Mouse (Mus musculus): ENCODE data around the gene Pdzrn4. TPM values are rescaled to one million over a fixed set of nuclear protein-coding genes. Genes with fewer than 3 reads are reported as not detected.

Gene Pdzrn4
- total RNA-seq, 2 experiments from 2014 or later, result not detected

DNA sequence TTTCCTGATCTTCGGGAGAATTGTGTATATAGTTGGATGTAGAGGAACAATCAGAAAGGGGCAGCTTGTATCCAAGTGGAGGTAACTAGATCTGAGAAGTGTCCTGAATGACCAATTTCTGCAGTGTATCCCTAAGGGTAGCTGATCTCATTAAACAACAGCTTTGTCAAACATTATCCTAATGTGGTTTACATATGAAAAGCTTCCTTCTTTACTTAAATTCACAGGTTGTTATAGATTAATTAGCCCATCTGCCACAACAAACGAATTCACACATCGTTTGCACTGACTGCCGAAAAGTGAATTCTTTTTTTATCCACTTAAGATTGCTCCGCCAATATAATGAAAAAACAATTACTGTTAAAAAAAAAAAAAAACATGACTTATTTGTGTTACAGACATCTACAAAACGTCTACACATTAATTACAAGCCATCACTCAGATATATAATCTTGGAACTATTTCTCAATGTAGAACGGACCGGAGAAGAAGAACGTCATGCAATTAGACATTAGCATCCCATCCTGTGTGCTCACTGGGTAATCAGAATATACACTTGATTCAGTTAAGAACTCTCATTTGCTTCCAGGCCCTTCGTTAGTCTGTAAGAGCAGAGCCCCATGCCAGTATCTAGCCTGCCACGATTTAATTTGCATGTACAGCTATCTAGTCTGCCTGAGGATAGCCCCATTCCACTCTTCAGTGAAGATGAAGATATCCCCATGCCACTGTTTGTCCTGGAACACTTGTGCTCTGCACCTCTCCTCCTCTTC is 274.8 kb downstream of the Pdzrn4 start:
- no peak for ATAC-seq (replicated peaks; ENCODE audit: low FRiP score, poor library complexity, severe bottlenecking)

- ATAC-seq (replicated peaks; ENCODE audit: low FRiP score, poor library complexity, severe bottlenecking), result no peak
These were observed 279.4 kb downstream of the Pdzrn4 start for GRCm38 (mm10) chr15:92676096-92676495.

- no peak for ATAC-seq (replicated peaks; ENCODE audit: low FRiP score, poor library complexity, severe bottlenecking)
These were observed 281.7 kb downstream of the Pdzrn4 start for GRCm38 (mm10) chr15:92678377-92678776.

DNA sequence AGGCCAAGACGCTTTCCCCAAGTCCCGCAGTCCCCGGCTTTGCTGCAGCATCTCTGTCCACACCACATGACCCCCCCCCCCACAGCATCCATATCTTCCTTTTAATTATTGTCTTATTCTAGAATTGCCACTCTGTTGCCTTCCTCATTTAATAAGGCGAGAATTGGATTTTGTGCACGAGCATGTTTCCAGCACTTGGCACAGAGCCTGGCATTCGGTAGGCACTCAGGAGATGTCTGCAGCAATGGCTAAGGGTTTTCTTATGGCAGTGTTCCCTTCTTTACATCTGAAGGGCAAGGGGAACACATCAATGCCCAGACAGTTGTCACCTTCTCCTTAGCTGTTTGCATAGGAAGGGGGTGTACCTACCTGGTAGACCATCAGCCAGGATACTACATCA is 282.9 kb downstream of the Pdzrn4 start:
- ATAC-seq (replicated peaks; ENCODE audit: low FRiP score, poor library complexity, severe bottlenecking), result no peak

DNA sequence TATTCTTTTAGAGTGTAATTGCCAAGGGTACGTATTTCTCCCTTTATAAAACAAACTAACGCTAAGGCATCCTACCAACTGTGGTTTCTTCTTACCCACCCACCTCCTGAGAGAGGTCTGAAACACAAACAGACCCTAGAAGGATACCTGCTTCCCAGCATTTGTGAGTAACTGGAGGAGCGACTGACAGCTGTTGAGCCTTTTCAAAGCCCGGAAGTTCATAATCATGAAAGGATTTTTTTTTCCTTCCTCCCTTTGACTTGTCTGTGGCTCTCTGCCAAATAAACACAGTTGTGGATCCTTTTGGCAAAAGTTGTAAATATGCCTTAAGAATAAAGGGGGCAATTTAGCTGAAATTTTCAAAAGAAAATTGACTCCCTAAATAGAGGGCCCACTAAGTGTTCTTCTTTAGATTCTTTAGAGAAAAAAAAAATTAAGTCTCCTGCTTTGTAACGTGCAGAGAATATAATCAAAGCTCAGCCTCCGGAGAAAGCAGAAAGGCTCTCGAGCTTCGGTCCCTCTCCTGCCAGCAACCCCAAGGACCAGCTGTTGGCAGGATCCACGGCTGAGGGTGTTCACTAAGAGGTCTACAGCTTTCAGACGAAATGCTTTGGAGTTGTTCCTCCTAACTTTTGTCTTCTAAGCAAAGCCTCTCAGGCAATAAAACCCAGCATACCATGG is 299.7 kb downstream of the Pdzrn4 start:
- no peak for ATAC-seq (replicated peaks; ENCODE audit: low FRiP score, poor library complexity, severe bottlenecking)

DNA sequence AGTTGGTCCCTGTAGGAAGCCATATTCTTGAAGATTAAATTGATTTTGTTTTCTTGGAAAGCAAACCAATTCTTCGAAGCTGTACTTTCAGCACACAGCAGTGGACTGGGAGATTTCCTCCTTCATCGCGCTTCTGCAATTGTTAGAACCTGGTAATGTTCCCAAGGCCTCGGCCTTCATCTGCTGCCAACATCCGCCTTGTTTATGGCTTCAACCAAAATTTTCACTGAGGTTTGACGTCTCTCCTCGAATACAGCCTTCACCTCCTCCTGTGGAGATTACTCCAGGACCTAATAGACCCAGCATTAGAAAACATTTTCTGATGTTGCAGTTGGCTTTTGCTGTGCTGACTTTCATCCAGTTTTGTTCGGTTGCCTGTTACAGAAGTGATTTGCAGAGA is 307.5 kb downstream of the Pdzrn4 start:
- ATAC-seq (replicated peaks; ENCODE audit: low FRiP score, poor library complexity, severe bottlenecking), result no peak

GRCm38 (mm10) chr15:92738676-92739075 is 342.0 kb downstream of the Pdzrn4 start:
- ATAC-seq (replicated peaks; ENCODE audit: low FRiP score, poor library complexity, severe bottlenecking), result no peak

- ATAC-seq (replicated peaks; ENCODE audit: low FRiP score, poor library complexity, severe bottlenecking), result no peak
These were observed 343.2 kb downstream of the Pdzrn4 start for GRCm38 (mm10) chr15:92739887-92740286.

DNA sequence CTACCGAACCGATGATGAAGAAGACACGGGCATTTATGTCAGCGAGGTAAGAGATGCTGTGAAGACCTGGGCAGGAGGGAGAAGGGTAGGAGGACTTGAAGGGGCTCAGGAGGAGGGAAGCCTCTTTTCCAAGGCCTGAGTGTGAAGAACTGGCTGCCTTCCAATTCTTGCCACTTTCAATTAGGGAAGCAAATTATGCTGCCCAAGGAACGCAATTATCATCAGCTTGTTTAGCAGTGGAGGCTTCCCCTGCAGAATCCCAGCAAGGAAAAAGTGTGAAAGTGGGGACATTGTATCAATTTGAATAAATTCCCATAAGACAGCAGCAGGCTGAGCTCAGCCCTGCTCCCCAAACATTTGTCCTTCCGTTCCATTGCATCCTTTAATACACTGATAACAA is 346.9 kb downstream of the Pdzrn4 start:
- ATAC-seq (replicated peaks; ENCODE audit: low FRiP score, poor library complexity, severe bottlenecking), result no peak

- no peak for ATAC-seq (replicated peaks; ENCODE audit: low FRiP score, poor library complexity, severe bottlenecking)
These were observed 349.4 kb downstream of the Pdzrn4 start for GRCm38 (mm10) chr15:92746081-92746480.

GRCm38 (mm10) chr15:92752167-92752566 is 355.5 kb downstream of the Pdzrn4 start:
- ATAC-seq (replicated peaks; ENCODE audit: low FRiP score, poor library complexity, severe bottlenecking), result no peak

DNA sequence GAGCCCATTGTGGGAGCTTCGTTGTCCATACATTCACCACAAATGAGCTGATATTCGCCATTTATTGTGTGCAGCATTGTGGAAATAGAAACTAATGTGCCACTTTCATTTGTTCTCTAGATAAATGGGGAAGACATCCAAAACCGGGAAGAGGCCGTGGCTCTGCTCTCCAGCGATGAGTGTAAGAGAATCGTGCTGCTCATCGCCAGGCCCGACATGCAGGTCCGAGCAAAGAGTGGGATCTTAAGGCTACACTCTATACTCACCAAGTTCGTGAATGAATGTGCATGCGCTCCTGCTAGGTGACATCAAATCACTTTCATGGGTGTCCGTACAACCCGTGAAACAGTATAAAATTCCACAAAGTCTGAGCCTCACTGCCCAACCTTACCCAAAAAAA is 355.9 kb downstream of the Pdzrn4 start:
- ATAC-seq (replicated peaks; ENCODE audit: low FRiP score, poor library complexity, severe bottlenecking), result no peak

DNA sequence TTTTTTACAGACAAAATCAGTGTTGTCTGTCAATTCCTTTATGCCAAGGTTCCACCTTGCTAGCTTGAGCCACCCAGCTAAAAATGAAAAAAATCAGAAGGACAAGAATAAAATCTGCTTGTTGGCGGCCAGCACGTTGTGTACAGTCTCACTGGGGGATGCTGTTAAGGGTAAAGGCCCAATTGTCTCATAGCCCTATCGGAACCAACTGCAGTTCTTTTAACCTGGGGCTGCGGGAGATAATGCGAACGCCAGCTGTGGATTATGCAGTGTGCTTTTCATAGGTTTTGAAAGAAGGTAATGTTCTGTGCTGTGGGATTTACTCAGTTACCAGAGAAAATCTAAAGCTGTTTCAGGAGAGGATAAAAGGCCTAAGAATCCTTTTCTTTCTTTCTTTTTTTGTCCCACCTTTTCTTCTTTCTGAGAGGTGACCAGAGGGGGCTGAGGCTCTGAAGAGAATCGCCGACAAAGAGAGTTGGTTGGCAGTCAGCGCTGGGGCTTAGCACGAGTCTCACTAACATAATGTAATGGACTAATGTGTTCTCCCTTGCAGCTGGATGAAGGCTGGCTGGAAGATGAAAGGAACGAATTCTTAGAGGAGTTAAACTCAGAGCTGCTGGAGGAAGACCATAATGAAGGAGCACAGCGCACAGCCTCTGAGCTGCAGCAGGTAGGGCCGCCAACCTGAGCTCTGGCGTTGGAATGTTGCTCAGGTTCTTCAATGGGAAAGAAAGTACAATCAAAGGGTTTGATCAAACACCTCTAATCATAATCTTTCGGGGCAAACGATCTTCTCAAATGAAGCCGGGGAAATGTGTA is 360.6 kb downstream of the Pdzrn4 start:
- no peak for ATAC-seq (replicated peaks; ENCODE audit: low FRiP score, poor library complexity, severe bottlenecking)

GRCm38 (mm10) chr15:92759001-92759400 is 362.3 kb downstream of the Pdzrn4 start:
- no peak for ATAC-seq (replicated peaks; ENCODE audit: low FRiP score, poor library complexity, severe bottlenecking)

DNA sequence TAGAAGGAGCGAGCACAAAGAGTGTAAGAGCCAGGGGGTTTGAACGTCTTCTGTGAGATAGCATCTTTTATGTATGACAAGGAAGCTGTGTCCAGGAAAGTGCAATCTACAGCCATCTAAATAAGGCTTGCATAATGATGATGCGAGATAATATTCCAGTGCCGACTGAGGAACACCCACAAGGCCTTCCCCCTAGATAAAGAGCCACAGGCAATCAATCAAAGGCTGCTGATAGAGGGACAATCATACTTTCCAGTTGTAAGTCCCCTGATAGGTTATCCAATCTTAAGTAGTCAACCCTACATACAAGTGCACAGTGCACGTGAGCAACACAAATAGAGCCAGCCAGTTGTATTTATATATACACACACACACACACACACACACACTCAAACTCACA is 366.6 kb downstream of the Pdzrn4 start:
- ATAC-seq (replicated peaks; ENCODE audit: low FRiP score, poor library complexity, severe bottlenecking), result no peak

DNA sequence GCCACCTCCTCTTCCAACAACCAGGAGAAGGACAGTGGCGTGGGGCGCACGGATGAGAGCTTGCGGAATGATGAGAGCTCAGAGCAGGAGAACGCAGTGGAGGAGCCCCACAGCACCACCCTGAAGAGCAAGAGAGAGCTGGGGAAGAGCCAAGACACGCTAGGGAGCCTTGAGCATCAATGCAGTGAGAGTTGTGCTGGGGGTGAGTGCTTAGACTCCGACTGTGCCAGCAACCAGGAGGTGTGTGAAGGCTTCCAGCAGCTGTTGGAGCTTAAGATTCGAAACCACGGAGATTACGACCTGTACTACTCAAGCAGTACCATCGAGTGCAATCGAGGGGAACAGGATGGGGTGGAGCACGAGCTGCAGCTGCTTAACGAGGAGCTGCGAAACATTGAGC is 372.9 kb downstream of the Pdzrn4 start:
- no peak for ATAC-seq (replicated peaks; ENCODE audit: low FRiP score, poor library complexity, severe bottlenecking)

- ATAC-seq (replicated peaks; ENCODE audit: low FRiP score, poor library complexity, severe bottlenecking), result no peak
These were observed 391.4 kb downstream of the Pdzrn4 start for GRCm38 (mm10) chr15:92788036-92788435.

GRCm38 (mm10) chr15:92794275-92794674 is 397.6 kb downstream of the Pdzrn4 start:
- ATAC-seq (replicated peaks; ENCODE audit: low FRiP score, poor library complexity, severe bottlenecking), result no peak

DNA sequence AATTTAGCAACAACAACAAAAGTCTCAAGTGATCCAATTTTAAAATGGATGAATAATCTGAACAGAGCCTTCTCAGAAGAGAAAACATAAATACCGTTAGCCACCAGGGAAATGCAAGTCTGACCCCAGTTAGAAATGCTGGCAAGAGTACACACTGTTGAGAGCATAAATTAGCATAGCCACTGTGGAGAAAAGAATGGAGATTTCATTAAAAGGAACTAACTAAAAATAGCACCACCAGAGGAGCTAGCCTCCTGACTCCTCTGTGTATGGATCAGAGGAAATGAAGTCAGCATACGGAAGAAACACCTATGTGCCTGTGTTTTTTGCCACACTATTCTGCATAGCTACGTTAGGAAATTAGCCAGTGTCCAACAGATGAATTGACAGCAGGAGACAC is 409.3 kb downstream of the Pdzrn4 start:
- no peak for ATAC-seq (replicated peaks; ENCODE audit: low FRiP score, poor library complexity, severe bottlenecking)

DNA sequence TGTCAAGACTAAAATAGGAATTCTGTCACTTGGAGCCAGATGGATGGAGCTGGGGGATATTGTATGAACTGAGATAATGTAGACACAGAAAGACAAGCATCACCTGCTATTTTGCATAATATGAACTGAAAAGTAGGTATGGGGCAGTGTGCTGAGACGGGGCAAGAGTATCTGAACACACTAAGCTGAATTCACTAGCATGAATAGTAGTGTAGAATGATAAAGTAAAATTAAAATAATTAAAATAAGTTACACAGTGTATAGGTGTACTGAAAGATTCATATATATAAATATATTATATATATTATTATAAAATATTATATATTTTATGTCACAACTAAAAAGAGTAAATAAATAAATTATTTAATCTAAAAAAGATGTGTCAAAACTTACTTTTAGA is 409.7 kb downstream of the Pdzrn4 start:
- no peak for ATAC-seq (replicated peaks; ENCODE audit: low FRiP score, poor library complexity, severe bottlenecking)

Measured in erythroblast, adult 5-6 weeks (primary cell).